Mouse (Mus musculus): ENCODE data around the gene Cpne8.
"Not testable (repeated sequence)": the region's sequence is repeated elsewhere in the genome, so short reads cannot be mapped to it uniquely, and the experiment has no call there.

Gene Cpne8

DNA sequence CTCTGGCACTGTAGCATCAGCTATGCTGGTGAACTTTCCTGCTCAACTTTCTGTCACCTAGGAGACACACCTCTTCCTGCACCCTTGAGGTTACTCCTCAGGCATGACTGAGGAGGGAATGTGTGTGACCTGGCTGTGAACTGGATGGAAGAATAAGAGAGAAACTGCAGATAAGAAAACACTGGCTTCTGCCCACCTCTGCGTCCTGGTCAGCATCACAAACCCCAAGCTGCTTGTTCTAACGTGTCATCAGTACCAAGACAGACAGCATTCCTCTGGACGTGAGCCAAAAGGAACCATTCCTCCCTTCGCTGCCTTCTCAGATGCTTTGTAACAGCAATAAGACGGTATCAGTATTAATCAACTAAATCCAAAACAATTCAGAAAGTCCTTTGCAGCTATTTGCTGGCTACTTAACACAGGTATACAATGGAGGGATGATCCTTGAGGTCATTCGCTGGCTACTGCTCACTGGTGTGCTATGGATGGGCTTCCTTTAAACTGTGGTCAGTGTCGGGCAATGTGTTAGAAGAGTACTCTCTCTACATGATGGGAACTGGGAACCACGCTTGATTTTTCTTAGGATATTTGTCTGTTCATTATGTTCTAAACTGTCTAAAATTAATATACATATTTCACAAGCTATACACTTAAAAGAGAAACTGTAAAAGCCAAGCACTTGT is 63.0 kb downstream of the Cpne8 start:
- DNase-seq (ENCODE audit: low read depth, low spot score) = no peak

DNA sequence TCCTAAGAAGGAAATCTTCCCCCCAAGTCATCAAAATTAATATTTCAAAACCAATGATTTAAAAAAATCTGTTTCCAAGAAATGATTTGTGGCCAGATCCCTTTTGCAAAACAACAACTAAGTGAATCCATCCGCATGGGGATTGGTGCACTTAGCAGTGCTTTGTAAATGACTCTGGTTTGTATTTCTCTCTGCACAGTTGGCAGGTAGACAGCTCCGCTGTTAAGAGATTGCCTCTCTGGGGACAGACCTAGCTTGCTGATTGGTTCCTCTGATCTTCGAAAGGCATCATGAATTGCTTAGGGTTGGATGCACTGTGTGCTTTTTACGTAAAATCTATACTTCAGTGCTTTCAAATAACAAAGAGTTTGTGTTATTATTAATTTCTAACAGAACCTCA is 68.5 kb downstream of the Cpne8 start:
- not testable (repeated sequence) for DNase-seq (ENCODE audit: low read depth, low spot score)

DNA sequence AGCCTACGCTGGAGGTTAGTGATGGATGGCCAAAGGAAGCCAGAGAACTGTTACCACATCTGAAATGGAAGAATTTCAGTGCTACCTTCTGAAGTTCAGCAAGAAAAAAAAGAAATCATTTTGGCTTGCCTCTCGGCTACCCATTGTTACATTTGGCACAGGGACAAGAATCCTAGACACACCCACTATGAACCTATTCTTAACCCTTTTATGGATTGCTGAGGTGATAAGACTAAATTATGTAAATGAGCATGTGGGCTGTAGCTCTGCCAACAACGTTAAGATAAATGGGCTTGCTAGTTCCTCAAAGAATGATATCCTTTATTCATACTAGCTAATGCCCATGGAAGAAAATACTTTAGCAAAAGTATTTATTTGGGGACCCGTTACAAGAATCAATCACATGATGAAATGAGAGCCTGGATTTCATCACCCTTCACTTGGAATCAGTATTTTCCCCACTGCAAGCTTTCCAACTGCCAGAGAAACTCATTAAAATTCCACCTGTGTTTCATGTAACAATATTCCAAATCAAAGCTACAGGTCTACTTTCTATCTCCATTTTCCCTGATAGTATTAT is 69.3 kb downstream of the Cpne8 start:
- DNase-seq (ENCODE audit: low read depth, low spot score) = no peak

DNA sequence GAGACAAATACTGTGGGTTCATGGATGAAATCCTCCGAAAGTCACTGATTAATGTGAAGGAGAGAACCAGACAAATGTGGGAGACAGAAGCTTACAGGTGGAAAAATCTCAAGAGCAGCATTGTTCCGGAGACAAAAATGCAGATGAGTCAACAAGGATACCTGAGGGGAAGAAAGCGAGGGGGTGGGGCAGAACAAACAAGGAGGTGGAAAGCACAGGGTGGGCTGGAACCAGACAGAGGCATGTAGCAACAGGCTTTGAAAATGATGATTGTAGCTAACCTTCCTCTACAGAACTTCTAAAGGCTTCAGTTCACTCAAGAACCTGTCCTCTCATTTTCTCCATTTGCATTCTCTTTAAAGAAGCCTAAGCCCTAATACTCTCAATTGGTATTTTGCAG is 70.9 kb downstream of the Cpne8 start:
- DNase-seq (ENCODE audit: low read depth, low spot score) = no peak

DNA sequence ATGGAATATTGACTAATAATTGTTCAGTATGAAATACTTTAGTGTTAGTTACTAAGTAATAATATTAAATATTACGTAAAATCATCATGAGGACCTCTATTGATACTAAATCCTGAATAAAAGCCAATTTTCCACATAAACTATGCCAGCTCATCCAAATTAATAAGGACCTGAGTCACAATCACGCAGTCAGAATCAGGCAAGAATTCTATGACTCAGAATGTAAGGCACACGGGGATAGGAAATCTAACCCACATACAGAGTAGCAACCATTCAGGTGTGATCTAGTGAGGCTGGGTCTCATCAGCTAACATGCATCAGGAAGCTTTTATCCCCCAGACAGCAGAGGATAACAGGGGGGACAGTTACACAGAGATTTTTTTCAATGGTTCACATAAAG is 72.1 kb downstream of the Cpne8 start:
- no peak for DNase-seq (ENCODE audit: low read depth, low spot score)

DNA sequence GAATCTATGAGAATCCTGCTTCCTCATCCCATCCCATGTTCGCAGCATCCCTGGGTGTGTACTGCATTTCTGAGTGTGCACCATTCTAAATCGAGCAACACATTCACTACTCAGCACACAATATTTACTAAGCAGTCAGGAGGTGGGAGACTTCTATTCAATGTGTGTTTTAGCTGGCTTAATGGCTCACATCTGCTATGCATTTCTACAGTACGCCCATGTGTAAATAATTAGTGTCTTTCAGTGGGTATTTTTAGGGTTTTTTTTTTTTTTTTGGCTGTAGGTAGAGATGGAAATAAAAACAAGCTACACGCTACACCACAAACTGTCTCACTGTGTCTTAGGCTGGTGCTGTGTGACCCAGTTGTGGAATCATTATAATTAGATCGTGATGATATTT is 75.6 kb downstream of the Cpne8 start:
- no peak for DNase-seq (ENCODE audit: low read depth, low spot score)

DNA sequence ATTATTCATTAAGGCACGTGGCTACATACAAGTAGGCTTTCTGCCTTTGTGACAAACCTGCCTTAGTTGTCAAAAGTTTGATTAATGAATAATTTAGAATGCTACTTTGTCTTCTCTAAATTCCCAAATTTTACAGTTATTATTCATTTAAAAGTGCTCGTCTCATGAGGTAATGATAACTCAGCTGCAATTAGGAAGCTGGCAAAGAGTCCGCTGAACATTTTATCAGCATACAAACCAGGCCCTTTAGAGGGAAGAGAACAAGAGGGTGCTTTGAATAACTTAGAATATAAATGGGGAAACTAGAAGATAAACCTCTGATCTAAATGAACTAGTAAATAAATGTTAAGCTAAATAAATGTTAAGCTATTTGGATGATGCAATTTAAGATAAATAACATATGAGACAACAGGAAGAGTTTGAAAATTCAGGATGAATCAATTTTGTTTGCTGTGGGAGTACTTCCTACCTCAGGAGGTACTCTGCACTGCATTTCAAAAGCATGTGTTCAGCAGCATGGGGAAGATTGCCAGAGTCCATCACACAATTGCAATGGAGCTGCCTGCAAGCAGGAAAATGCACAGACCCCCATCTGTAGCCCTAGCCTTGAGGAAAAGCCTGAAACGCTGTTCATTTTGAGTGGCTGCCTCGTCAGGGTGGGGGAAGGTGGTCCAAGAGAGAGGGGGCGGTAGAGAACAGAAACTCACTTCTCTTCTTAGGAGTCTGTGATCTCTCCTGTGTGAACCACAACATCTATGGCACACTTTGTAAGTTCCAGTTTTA is 81.3 kb downstream of the Cpne8 start:
- no peak for DNase-seq (ENCODE audit: low read depth, low spot score)

DNA sequence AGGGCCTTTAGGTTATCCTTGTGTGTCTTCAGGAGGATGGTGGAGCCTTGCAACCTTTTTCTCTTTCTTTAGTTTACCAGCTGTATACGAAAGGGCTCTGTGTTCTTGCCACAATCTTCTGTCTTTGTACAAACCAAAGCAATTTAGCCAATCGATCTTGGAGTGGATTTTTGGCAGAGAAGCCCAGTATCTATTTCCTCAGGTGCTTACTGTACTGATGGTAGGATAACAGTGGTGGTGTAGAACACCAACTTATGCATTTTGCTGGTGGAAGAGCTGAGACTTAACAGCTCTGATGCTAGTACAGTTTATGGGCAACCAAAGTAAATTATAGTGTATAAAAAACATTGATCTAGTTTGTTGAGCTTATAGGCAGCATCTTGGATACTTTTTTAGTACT is 83.6 kb downstream of the Cpne8 start:
- DNase-seq (ENCODE audit: low read depth, low spot score) = no peak

DNA sequence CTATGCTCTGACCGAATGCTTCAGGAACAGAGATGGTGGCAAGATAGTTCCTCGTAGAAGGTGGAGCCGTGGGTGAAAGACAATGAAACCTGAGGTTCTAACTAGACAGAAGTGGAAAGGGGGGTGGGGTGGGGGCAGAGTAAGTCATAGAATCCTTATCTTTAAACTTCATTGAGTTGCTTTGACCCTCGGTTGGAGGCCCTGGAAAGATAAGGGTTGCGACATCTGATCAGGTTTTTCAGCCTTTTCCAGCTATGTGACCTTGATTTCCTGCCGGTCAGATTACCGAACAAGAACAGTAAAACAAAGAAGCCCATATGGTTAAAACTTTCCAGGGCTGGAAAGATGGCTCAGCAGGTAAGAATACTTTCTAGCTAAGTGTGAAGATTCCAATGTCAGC is 89.6 kb downstream of the Cpne8 start:
- DNase-seq (ENCODE audit: low read depth, low spot score) = no peak

DNA sequence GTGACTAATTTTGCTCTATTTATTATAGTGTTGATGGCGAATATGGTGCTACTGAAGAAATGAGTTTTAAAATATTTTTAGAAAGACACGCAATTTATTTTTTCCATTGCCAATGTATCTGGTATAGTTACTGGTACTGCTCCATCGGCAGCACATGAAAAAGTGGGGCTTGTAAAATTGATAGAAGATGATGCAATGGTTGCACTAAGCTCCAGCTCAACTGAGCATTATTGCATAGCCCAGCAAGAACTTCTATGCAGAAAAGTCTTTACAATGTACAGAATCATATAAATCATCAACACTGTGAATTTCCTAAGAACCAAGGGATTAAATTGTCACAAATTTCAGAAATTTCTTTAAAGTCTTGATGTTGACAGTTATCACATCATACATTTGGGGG is 101.8 kb downstream of the Cpne8 start:
- DNase-seq (ENCODE audit: low read depth, low spot score) = no peak

DNA sequence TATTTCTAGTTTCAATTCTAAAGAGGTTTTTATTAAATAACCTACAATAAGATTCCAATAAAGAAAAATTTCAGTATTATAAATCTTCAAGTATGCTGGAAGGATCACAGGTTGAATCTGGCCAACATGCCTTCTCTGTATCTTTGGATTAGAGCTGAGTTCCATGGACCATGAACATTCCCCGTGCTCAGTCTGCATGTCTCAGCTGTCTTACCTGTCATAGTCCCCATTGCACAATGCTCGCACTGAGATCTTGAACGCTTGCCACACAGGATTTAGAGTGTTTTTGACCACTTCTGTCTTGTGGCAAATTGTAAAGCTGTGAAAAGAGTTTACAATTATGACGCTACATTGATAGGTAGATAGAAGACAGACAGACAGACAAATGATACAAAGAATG is 110.0 kb downstream of the Cpne8 start:
- no peak for DNase-seq (ENCODE audit: low read depth, low spot score)

DNA sequence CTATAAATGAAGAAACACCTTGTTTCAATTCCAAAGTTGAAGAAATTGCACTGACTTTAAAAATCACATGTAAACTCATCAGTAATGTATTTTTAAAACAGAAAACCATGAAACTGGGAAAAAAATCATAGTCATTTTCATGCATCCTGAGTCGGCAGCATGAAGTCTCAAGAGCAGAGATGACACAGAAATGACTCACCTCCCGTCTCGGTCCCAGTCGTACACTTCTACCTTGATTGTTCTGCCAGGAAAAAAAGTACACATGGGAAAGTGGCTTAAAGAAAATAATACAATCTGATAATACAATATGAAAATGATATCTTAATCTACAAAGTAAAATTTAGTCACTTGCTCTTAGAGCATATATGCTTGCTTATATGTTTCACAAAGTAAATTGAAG is 111.2 kb downstream of the Cpne8 start:
- no peak for DNase-seq (ENCODE audit: low read depth, low spot score)

DNA sequence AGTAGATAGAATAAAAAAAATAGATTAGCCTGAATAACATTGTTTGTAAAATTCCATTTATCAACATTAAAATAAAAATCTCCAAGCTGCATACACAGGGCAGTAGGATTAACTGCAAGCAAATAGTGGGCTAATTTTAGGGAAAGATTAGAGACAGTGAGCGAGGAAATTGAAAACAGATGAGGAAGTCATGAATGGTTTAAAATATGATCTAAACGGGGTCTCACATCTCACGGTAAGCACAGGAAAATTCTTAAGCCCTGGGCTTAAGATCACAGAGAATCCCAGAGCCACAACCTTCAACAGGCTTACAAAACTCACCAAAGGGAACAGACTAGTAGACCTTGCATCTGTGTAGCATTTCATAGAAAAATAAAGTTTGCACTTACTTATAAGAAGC is 115.2 kb downstream of the Cpne8 start:
- no peak for DNase-seq (ENCODE audit: low read depth, low spot score)

DNA sequence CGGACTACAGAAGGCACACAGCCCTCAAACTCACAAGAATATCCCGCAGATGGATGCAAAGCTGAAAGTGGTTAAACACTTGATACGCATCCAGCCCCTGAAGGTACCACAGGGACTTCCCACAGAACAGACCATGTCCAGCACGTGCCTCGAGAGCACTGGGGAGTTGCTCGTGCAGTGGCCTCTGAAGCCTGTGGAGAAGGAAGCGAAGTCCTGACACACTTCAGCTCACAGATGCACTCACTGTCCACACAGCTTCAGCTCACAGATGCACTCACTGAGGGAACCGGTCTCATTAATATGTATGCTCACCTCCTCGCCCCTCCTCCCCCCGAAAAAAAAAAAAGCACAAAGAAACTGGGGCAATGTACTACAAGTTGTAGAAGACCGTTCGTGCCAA is 117.6 kb downstream of the Cpne8 start:
- no peak for DNase-seq (ENCODE audit: low read depth, low spot score)

DNA sequence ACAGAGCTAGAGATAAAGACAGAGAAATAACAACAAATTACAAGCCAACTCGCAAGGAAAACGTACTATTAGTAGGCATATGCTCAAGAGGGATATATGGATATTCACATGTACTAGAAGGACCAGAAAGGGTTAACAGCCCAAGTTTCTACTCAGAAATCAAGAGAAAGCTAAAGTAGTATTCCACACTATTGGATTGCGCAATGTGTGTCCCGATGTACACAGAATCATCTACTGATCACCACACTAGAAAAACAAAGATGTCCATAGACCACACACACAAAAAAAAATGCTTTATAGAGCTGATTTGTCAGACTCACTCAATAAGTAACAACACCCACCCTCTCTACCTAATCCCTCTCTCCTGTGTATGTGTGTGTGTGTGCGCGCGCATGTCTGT is 130.6 kb downstream of the Cpne8 start:
- no peak for DNase-seq (ENCODE audit: low read depth, low spot score)

DNA sequence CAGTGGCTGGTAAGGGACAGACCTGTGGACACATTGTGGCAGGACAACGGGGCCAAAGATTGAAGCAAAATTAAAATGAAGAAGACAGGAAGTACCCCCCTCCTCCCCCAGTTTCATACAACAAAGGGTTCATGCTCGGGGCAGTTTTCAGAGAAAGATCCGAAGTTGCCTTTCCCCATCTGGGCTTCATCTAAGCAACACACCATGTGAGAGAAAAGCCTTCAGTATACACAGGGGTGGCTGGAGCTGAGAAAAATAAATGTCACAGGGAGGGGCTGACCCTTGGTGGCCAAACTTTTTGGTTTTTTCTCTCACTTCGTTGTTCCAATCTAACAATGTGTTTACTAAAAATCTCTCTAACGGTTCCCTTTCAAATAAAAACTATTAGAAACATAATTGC is 135.8 kb downstream of the Cpne8 start:
- DNase-seq (ENCODE audit: low read depth, low spot score) = no peak

DNA sequence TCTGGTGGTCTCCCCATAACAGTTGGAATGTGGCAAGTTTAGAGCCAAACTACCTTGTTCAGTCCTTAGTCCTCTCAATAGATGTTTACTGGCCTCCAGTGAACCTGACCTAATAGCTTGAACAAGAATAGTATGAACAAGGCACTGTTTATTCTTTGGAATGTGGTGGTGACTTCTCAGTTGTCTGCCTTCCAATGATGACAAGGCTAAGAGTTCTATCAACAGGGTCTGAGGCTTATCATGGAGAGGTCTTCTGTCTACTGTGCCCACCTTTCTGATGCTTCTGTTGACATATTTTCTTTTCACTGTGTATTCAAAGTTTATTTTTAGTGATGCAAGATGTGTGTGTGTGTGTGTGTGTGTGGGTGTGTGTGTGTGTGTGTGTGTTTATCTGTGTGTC is 137.1 kb downstream of the Cpne8 start:
- no peak for DNase-seq (ENCODE audit: low read depth, low spot score)

DNA sequence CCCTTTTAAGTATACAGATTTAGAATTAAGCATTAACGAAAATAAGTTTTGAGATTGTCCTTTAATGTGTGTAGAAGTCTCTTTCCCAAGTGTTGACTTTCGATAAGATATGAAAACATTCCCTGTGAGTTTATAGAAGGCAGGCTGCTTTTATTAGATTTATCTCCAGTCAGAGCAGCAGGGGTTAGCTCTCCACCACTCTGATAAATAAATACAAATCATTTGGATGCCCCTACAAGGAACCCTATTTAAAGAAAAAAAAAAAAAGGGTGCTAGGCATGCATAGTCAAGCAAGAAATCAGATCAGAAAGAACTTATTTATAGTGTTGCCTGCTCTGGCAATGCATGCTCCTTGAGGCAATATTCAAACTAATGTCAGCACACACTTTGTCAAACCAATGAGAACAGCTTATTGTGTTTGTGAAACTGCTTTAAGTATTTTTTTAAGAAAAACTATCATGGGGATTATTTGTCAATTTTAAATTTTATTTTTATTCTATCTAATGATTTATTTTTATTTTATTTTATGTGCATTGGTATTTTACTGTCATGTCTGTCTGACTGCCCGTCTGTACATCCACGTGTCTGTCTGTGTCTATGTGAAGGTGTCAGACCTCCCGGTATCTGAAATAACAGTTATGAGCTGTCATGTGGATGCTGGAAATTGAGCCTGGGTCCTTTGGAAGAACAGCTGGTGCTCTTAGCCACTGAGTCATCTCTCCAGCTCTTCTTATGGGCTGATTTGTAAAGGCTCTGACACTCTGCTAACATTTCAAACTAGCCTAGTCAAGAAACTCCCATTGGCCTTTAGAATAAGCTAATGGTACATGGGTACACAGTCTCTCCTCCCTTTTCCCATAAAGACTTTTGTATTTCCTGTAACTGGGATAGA is 142.7 kb downstream of the Cpne8 start:
- DNase-seq (ENCODE audit: low read depth, low spot score) = no peak

DNA sequence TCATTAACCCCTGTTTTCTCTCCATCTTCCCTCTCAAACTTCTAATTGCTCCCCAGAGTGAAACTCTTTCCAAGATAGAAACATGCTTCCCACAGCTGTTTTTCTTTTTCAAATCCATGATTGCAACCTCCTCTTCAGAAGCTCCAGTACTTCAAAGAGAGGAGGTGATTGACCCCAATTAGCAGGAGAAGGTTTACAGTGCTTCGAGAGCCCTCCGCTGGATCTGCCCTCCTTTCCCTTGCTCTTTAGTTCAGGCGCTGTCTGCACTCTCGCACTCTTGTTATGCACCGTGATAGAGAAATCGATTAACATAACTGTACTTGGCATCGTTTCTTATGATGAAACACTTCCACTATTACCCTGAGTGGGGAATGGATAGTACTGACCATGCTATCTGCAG is 143.5 kb downstream of the Cpne8 start:
- no peak for DNase-seq (ENCODE audit: low read depth, low spot score)

DNA sequence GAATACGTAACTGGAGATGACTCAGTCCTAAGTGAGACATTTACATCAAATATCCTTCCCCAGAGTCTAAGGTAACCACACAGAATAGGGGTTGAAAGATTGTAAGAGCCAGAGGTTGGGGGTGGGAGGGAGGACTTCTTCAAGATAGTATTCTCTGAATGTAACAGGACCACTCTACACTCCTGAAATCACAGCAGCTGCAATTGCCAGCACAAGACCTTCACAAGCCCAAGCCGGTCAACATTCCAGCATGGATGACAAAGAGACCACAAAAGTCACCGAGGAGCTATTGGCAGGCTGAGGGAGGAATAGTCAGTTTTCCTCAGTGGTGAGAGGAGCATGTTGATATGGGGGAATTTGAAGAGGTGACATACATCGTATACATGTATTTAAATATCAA is 166.5 kb downstream of the Cpne8 start:
- no peak for DNase-seq (ENCODE audit: low read depth, low spot score)

DNA sequence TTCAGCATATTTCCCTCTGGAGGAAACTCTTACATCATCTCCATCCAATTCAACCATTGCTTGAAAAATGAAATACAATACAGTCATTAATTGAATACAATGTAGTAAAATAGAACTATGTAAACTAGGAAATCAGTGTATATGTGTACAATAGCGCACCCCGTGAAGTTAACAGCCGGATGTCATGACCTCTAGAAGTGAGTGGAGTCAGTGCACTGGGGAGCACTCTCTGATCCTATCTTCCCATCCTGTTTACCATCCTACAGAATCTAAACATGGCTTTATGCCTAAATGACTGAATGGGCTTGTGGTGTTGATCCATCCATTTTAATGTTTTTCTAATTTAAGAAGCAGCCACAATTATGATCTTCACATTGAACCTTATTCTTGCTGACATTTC is 182.2 kb downstream of the Cpne8 start:
- no peak for DNase-seq (ENCODE audit: low read depth, low spot score)

DNA sequence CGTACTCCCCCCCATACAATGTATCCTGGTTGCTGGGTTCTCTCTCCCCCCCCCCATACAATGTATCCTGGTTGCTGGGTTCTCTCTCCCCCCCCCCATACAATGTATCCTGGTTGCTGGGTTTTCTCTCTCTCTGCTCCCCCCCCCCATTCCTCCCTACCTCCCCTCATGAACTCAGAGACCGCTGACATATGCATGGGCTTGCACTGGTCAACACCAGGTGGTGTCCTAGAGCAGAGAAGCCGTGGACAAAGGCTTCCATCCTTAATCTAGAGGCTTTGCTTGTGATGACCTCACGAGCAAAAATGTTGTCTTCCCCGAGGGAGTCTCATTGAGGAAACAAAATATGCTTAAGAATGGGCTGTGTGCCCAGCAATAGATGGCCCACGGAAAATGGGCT is 187.7 kb downstream of the Cpne8 start:
- DNase-seq (ENCODE audit: low read depth, low spot score) = no peak
